ENCODE assay signal across 16 mouse cellular contexts in the genomic region with DNA sequence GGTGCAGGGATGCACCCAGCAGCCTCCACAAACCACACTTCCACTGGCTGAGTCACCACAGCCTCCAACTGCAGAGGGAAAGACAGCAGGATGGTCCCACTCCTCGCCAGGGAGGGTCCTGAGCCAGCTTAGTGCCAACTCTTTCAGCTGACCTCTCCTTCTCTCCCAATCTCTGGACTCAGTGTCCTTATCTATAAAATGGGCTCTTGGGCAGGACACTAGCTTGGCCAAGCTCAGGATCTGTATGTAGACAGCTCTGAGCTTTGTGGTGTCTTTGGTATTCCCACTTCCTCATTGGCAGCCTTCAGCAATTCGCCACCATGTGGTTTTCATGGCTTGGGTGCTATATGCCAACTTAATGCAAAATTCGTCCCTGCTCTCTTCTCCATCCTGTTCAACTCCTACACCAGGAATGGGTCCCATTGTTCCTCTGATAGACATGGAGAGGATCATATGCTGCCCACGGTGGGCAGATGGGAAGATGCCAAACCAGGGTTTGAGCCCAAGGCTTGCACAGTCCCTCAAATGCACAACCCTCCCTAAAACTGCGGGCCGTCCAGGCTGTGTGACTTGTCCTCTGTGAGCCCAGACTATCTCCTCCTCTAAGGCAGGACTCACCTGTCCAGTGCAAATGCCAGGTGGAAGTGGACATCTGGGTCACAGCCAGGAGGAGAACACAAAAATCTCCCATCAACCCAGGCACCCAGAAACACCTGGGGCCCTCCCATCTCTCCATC. TPM values are rescaled to one million over a fixed set of nuclear protein-coding genes. Genes with fewer than 3 reads are reported as not detected.
DNase-seq lines count a peak whose midpoint lies in the region; ATAC-seq and TF ChIP-seq lines count a peak whose summit lies in the region.
"Had no signal": no experiment of that assay in that cellular context is flagged by ENCODE, and none has a peak within 500 bp of the region (broad histone marks: within the 10 kb centered on the region; RNA-seq: fewer than 3 reads in every experiment).

No protein-coding gene starts in this region.

- H3K9ac ChIP-seq in hindbrain, postnatal 0 days (replicated peaks; ENCODE audit: low read length): no peak overlapping the region
- no peak overlapping the region for H3K9ac ChIP-seq in hindbrain, embryonic 14.5 days
- H3K9ac ChIP-seq: embryonic facial prominence, embryonic 15.5 days; intestine, embryonic 15.5 days; limb, embryonic 12.5 days had no signal

- H3K9me3 ChIP-seq in hindbrain, postnatal 0 days (ENCODE audit: low read length): no peaks in the 10 kb centered on the region
- no peaks in the 10 kb centered on the region for H3K9me3 ChIP-seq in hindbrain, embryonic 14.5 days (ENCODE audit: control insufficient read depth, low read length)
- H3K9me3 ChIP-seq in heart, embryonic 10.5 days: no peaks in the 10 kb centered on the region
- H3K9me3 ChIP-seq: embryonic facial prominence, embryonic 15.5 days; G1E; intestine, embryonic 15.5 days; limb, embryonic 12.5 days had no signal

- H3K36me3 ChIP-seq in hindbrain, postnatal 0 days (ENCODE audit: insufficient read depth, low read length): no peaks in the 10 kb centered on the region
- H3K36me3 ChIP-seq in hindbrain, embryonic 14.5 days (replicated peaks; ENCODE audit: control insufficient read depth, insufficient read depth): no peaks in the 10 kb centered on the region
- H3K36me3 ChIP-seq in heart, embryonic 10.5 days: no peaks in the 10 kb centered on the region
- H3K36me3 ChIP-seq: embryonic facial prominence, embryonic 15.5 days; G1E; intestine, embryonic 15.5 days had no signal

- TF ChIP-seq CTCF in hindbrain, postnatal 0 days (IDR thresholded peaks at IDR 0.05; ENCODE audit: low read depth): no peak

- H3K4me3 ChIP-seq in hindbrain, postnatal 0 days (ENCODE audit: low read length): no peak overlapping the region
- no peak overlapping the region for H3K4me3 ChIP-seq in hindbrain, embryonic 14.5 days (replicated peaks; ENCODE audit: low read length)
- H3K4me3 ChIP-seq in heart, embryonic 10.5 days: no peak overlapping the region
- H3K4me3 ChIP-seq: embryonic facial prominence, embryonic 15.5 days; intestine, embryonic 15.5 days; limb, embryonic 12.5 days had no signal

- peak; percentile 59 for DNase-seq in cerebellum, adult 11-12 months
- DNase-seq in cerebellum, adult 8-10 months: no peak
- DNase-seq in hindbrain, postnatal 0 days (ENCODE audit: low spot score): no peak
- DNase-seq in hindbrain, embryonic 14.5 days (ENCODE audit: low spot score): no peak
- peak; percentile 59 for DNase-seq in right cerebral cortex, postnatal 25 days
- DNase-seq in right cerebral cortex, postnatal 14 days: no peak
- DNase-seq in heart, embryonic 10.5 days (ENCODE audit: low spot score): no peak
- no peak for DNase-seq in retina, embryonic 14.5 days (ENCODE audit: low spot score)
- DNase-seq: kidney, postnatal 14 days; lung, adult 18-20 months had no signal

- WGBS in hindbrain, postnatal 0 days: 83% methylated on average over 6 of the region's 6 CpGs
- WGBS in hindbrain, embryonic 14.5 days: 92% methylated on average over 6 of the region's 6 CpGs
- WGBS in heart, embryonic 10.5 days: 75% methylated on average over 6 of the region's 6 CpGs

- no peaks in the 10 kb centered on the region for H3K27me3 ChIP-seq in hindbrain, postnatal 0 days (ENCODE audit: insufficient read depth, low read length)
- H3K27me3 ChIP-seq in hindbrain, embryonic 14.5 days (ENCODE audit: control insufficient read depth, insufficient read depth, low read length): no peaks in the 10 kb centered on the region
- H3K27me3 ChIP-seq in heart, embryonic 10.5 days (ENCODE audit: insufficient read depth, poor library complexity, severe bottlenecking): peaks cover 70% of the 10 kb centered on the region
- H3K27me3 ChIP-seq: embryonic facial prominence, embryonic 15.5 days; limb, embryonic 12.5 days had no signal

- no peak for ATAC-seq in hindbrain, postnatal 0 days
- no peak for ATAC-seq in hindbrain, embryonic 14.5 days (ENCODE audit: low FRiP score)
- ATAC-seq: intestine, embryonic 15.5 days had no signal

- peak overlapping the region; percentile 17; the same call in 1 of the 2 replicates for H3K27ac ChIP-seq in hindbrain, postnatal 0 days
- no peak overlapping the region for H3K27ac ChIP-seq in hindbrain, embryonic 14.5 days
- no peak overlapping the region for H3K27ac ChIP-seq in heart, embryonic 10.5 days
- H3K27ac ChIP-seq: embryonic facial prominence, embryonic 15.5 days; intestine, embryonic 15.5 days; limb, embryonic 12.5 days had no signal

- H3K4me2 ChIP-seq in hindbrain, postnatal 0 days (ENCODE audit: low read depth, low read length): no peak overlapping the region
- H3K4me2 ChIP-seq in hindbrain, embryonic 14.5 days (replicated peaks): no peak overlapping the region
- H3K4me2 ChIP-seq: embryonic facial prominence, embryonic 15.5 days; intestine, embryonic 15.5 days; limb, embryonic 12.5 days had no signal

- H3K4me1 ChIP-seq in hindbrain, postnatal 0 days (ENCODE audit: insufficient read depth, low read length): peaks cover 4% of the 10 kb centered on the region; the same call in 1 of the 2 replicates
- peaks cover 19% of the 10 kb centered on the region for H3K4me1 ChIP-seq in hindbrain, embryonic 14.5 days (replicated peaks; ENCODE audit: control insufficient read depth, insufficient read depth, low read length)
- H3K4me1 ChIP-seq in heart, embryonic 10.5 days: peaks cover 32% of the 10 kb centered on the region

RNA-seq across cellular contexts. Expression of a gene that starts 8.2 kb away (rescaled TPM):
- 17.1 and 18.7 TPM in 2 replicates for total RNA-seq in hindbrain, postnatal 0 days (2014; rRNA removed)
- 17.8 and 19.2 TPM in 2 replicates for polyA plus RNA-seq in hindbrain, postnatal 0 days (2015; fragmentation: Nextera tagmentation; extraction: Ambion mirVana)
- 32.3 and 35.5 TPM in 2 replicates for polyA plus RNA-seq in hindbrain, embryonic 14.5 days (2014; fragmentation: Nextera tagmentation; extraction: Ambion mirVana)
- 5.4 and 12.1 TPM in 2 replicates for polyA plus RNA-seq in heart, embryonic 10.5 days (2016; fragmentation: Nextera tagmentation; extraction: Ambion mirVana)
- total RNA-seq: G1E; hematopoietic stem cell, adult 5-6 weeks had no signal
- polyA plus RNA-seq: G1E had no signal

RNA-seq across cellular contexts. Expression of a gene that starts 37.6 kb away (rescaled TPM):
- total RNA-seq in hindbrain, postnatal 0 days (2014; rRNA removed): 122 and 131 TPM in 2 replicates
- polyA plus RNA-seq in hindbrain, postnatal 0 days (2015; fragmentation: Nextera tagmentation; extraction: Ambion mirVana): 392 and 410 TPM in 2 replicates
- polyA plus RNA-seq in hindbrain, embryonic 14.5 days (2014; fragmentation: Nextera tagmentation; extraction: Ambion mirVana): 272 and 285 TPM in 2 replicates
- polyA plus RNA-seq in heart, embryonic 10.5 days (2016; fragmentation: Nextera tagmentation; extraction: Ambion mirVana): 245 and 506 TPM in 2 replicates
- total RNA-seq: G1E; hematopoietic stem cell, adult 5-6 weeks had no signal
- polyA plus RNA-seq: G1E had no signal

RNA-seq across cellular contexts. Expression of a gene that starts 37.7 kb away (rescaled TPM):
- 4.5 and 6.8 TPM in 2 replicates for total RNA-seq in hindbrain, postnatal 0 days (2014; rRNA removed)
- polyA plus RNA-seq in hindbrain, postnatal 0 days (2015; fragmentation: Nextera tagmentation; extraction: Ambion mirVana): 1.3 and 1.7 TPM in 2 replicates
- 0.46 TPM in 1 of 2 replicates, not detected in the other for polyA plus RNA-seq in hindbrain, embryonic 14.5 days (2014; fragmentation: Nextera tagmentation; extraction: Ambion mirVana)
- polyA plus RNA-seq in heart, embryonic 10.5 days (2016; fragmentation: Nextera tagmentation; extraction: Ambion mirVana): 0.58 and 1.1 TPM in 2 replicates
- total RNA-seq: G1E; hematopoietic stem cell, adult 5-6 weeks had no signal
- polyA plus RNA-seq: G1E; intestine, embryonic 15.5 days; limb, embryonic 12.5 days had no signal

RNA-seq across cellular contexts. Expression of a gene that starts 48.6 kb away (rescaled TPM):
- total RNA-seq in hindbrain, postnatal 0 days (2014; rRNA removed): 0.68 and 2.0 TPM in 2 replicates
- polyA plus RNA-seq in hindbrain, postnatal 0 days (2015; fragmentation: Nextera tagmentation; extraction: Ambion mirVana): 1.3 and 1.8 TPM in 2 replicates
- 0.86 and 2.4 TPM in 2 replicates for polyA plus RNA-seq in hindbrain, embryonic 14.5 days (2014; fragmentation: Nextera tagmentation; extraction: Ambion mirVana)
- not detected in 2 replicates for polyA plus RNA-seq in heart, embryonic 10.5 days (2016; fragmentation: Nextera tagmentation; extraction: Ambion mirVana)
- total RNA-seq: gastrocnemius, adult 8-10 months; hematopoietic stem cell, adult 5-6 weeks had no signal
- polyA plus RNA-seq: embryonic facial prominence, embryonic 15.5 days; G1E; intestine, embryonic 15.5 days; limb, embryonic 12.5 days had no signal

Comparison
In these comparisons a context has a peak if more than half of its experiments do, and no peak if none do; other contexts are left out.
1. DNase-seq: peak in cerebellum, adult 11-12 months (single experiment) and right cerebral cortex, postnatal 25 days (single experiment); none in cerebellum, adult 8-10 months (single experiment), hindbrain, postnatal 0 days (single experiment), hindbrain, embryonic 14.5 days (single experiment), right cerebral cortex, postnatal 14 days (single experiment), heart, embryonic 10.5 days (single experiment) and retina, embryonic 14.5 days (single experiment).